Mouse (Mus musculus): ENCODE data around the gene Hoxb9. TPM values are rescaled to one million over a fixed set of nuclear protein-coding genes. Genes with fewer than 3 reads are reported as not detected.

Hoxb9 gene
- polyA plus RNA-seq, 1 experiment from 2014 or later = not detected

GRCm38 (mm10) chr11:96268031-96268745 is 3.1 kb upstream of the Hoxb9 start:
- ATAC-seq (ENCODE audit: insufficient number of reproducible peaks, insufficient read depth, low FRiP score, low read depth) = no peak
- H3K36me3 ChIP-seq (ENCODE audit: control insufficient read depth, insufficient read depth, low read length) = no peaks in the 10 kb centered on the region
- no peak overlapping the region for H3K27ac ChIP-seq (replicated peaks in 1 of 2; ENCODE audit: control insufficient read depth in 1 of 2, insufficient read depth in 1 of 2, low read depth in 2 of 2, low read length in 2 of 2)
- H3K9ac ChIP-seq (ENCODE audit: low read length) = no peak overlapping the region
- H3K27me3 ChIP-seq (ENCODE audit: control insufficient read depth, insufficient read depth, low read length) = peaks cover 99% of the 10 kb centered on the region
- no peak overlapping the region for H3K4me3 ChIP-seq (ENCODE audit: control insufficient read depth in 1 of 2, insufficient read depth in 1 of 2, low read depth in 1 of 2, low read length in 2 of 2)
- H3K9me3 ChIP-seq (ENCODE audit: control insufficient read depth, low read length) = no peaks in the 10 kb centered on the region
- peaks cover 0 to 11% of the 10 kb centered on the region in 2 experiments; a peak in 2 of 4 replicates for H3K4me1 ChIP-seq (ENCODE audit: control insufficient read depth in 2 of 2, insufficient read depth in 2 of 2, low read length in 2 of 2)
- no peak overlapping the region for H3K4me2 ChIP-seq (ENCODE audit: low read length)
- 7% methylated on average over 1 of the region's 1 CpGs for WGBS

- Histone ChIP-seq H3K9me3 (ENCODE audit: control insufficient read depth, low read length) (no peaks in the 10 kb centered on the region), H3K4me1 (ENCODE audit: control insufficient read depth in 2 of 2, insufficient read depth in 2 of 2, low read length in 2 of 2) (peaks cover 0 to 11% of the 10 kb centered on the region in 2 experiments; a peak in 2 of 4 replicates), H3K36me3 (ENCODE audit: control insufficient read depth, insufficient read depth, low read length) (no peaks in the 10 kb centered on the region), H3K4me3 (ENCODE audit: control insufficient read depth in 1 of 2, insufficient read depth in 1 of 2, low read depth in 1 of 2, low read length in 2 of 2) (no peak overlapping the region), H3K4me2 (ENCODE audit: low read length) (no peak overlapping the region), H3K27ac (replicated peaks in 1 of 2; ENCODE audit: control insufficient read depth in 1 of 2, insufficient read depth in 1 of 2, low read depth in 2 of 2, low read length in 2 of 2) (no peak overlapping the region), H3K9ac (ENCODE audit: low read length) (no peak overlapping the region), H3K27me3 (ENCODE audit: control insufficient read depth, insufficient read depth, low read length) (peaks cover 99% of the 10 kb centered on the region)
- under 1% methylated on average over 19 of the region's 19 CpGs for WGBS
- ATAC-seq (ENCODE audit: insufficient number of reproducible peaks, insufficient read depth, low FRiP score, low read depth) = no peak
Observed at GRCm38 (mm10) chr11:96269869-96270268, 1.4 kb upstream of the Hoxb9 start.

GRCm38 (mm10) chr11:96271541-96272011 is 319 bp downstream of the Hoxb9 start:
- under 1% methylated on average over 52 of the region's 52 CpGs for WGBS
- H3K9ac ChIP-seq (ENCODE audit: low read length) = no peak overlapping the region
- no peak for ATAC-seq (ENCODE audit: insufficient number of reproducible peaks, insufficient read depth, low FRiP score, low read depth)
- no peaks in the 10 kb centered on the region for H3K9me3 ChIP-seq (ENCODE audit: control insufficient read depth, low read length)
- peaks cover 100% of the 10 kb centered on the region for H3K27me3 ChIP-seq (ENCODE audit: control insufficient read depth, insufficient read depth, low read length)
- no peak overlapping the region for H3K27ac ChIP-seq (replicated peaks in 1 of 2; ENCODE audit: control insufficient read depth in 1 of 2, insufficient read depth in 1 of 2, low read depth in 2 of 2, low read length in 2 of 2)
- H3K36me3 ChIP-seq (ENCODE audit: control insufficient read depth, insufficient read depth, low read length) = no peaks in the 10 kb centered on the region
- H3K4me3 ChIP-seq (ENCODE audit: control insufficient read depth in 1 of 2, insufficient read depth in 1 of 2, low read depth in 1 of 2, low read length in 2 of 2) = peak overlapping the region in 1 of 2 experiments; percentile 29; a peak in 2 of 4 replicates
- peak overlapping the region; percentile 48 for H3K4me2 ChIP-seq (ENCODE audit: low read length)
- H3K4me1 ChIP-seq (ENCODE audit: control insufficient read depth in 2 of 2, insufficient read depth in 2 of 2, low read length in 2 of 2) = peaks cover 0 to 11% of the 10 kb centered on the region in 2 experiments; a peak in 2 of 4 replicates

GRCm38 (mm10) chr11:96272024-96272921 is 1.0 kb downstream of the Hoxb9 start:
- WGBS = under 1% methylated on average over 57 of the region's 58 CpGs
- ATAC-seq (ENCODE audit: insufficient number of reproducible peaks, insufficient read depth, low FRiP score, low read depth) = no peak
- peaks cover 0 to 11% of the 10 kb centered on the region in 2 experiments; a peak in 2 of 4 replicates for H3K4me1 ChIP-seq (ENCODE audit: control insufficient read depth in 2 of 2, insufficient read depth in 2 of 2, low read length in 2 of 2)
- peak overlapping the region in 1 of 2 experiments; percentile 29; a peak in 2 of 4 replicates for H3K4me3 ChIP-seq (ENCODE audit: control insufficient read depth in 1 of 2, insufficient read depth in 1 of 2, low read depth in 1 of 2, low read length in 2 of 2)
- H3K27me3 ChIP-seq (ENCODE audit: control insufficient read depth, insufficient read depth, low read length) = peaks cover 100% of the 10 kb centered on the region
- H3K36me3 ChIP-seq (ENCODE audit: control insufficient read depth, insufficient read depth, low read length) = no peaks in the 10 kb centered on the region
- H3K9ac ChIP-seq (ENCODE audit: low read length) = no peak overlapping the region
- no peak overlapping the region for H3K27ac ChIP-seq (replicated peaks in 1 of 2; ENCODE audit: control insufficient read depth in 1 of 2, insufficient read depth in 1 of 2, low read depth in 2 of 2, low read length in 2 of 2)
- H3K4me2 ChIP-seq (ENCODE audit: low read length) = peak overlapping the region; percentile 48
- no peaks in the 10 kb centered on the region for H3K9me3 ChIP-seq (ENCODE audit: control insufficient read depth, low read length)

GRCm38 (mm10) chr11:96274428-96274827 is 3.2 kb downstream of the Hoxb9 start:
- WGBS = 4% methylated on average over 10 of the region's 10 CpGs
- H3K27me3 ChIP-seq (ENCODE audit: control insufficient read depth, insufficient read depth, low read length) = peaks cover 100% of the 10 kb centered on the region
- H3K27ac ChIP-seq (replicated peaks in 1 of 2; ENCODE audit: control insufficient read depth in 1 of 2, insufficient read depth in 1 of 2, low read depth in 2 of 2, low read length in 2 of 2) = no peak overlapping the region
- no peak for ATAC-seq (ENCODE audit: insufficient number of reproducible peaks, insufficient read depth, low FRiP score, low read depth)
- H3K4me2 ChIP-seq (ENCODE audit: low read length) = no peak overlapping the region
- peaks cover 0 to 11% of the 10 kb centered on the region in 2 experiments; a peak in 2 of 4 replicates for H3K4me1 ChIP-seq (ENCODE audit: control insufficient read depth in 2 of 2, insufficient read depth in 2 of 2, low read length in 2 of 2)
- H3K9me3 ChIP-seq (ENCODE audit: control insufficient read depth, low read length) = no peaks in the 10 kb centered on the region
- H3K36me3 ChIP-seq (ENCODE audit: control insufficient read depth, insufficient read depth, low read length) = no peaks in the 10 kb centered on the region
- no peak overlapping the region for H3K4me3 ChIP-seq (ENCODE audit: control insufficient read depth in 1 of 2, insufficient read depth in 1 of 2, low read depth in 1 of 2, low read length in 2 of 2)
- no peak overlapping the region for H3K9ac ChIP-seq (ENCODE audit: low read length)

- no peak overlapping the region for H3K4me3 ChIP-seq (ENCODE audit: control insufficient read depth in 1 of 2, insufficient read depth in 1 of 2, low read depth in 1 of 2, low read length in 2 of 2)
- no peak overlapping the region for H3K9ac ChIP-seq (ENCODE audit: low read length)
- H3K27ac ChIP-seq (replicated peaks in 1 of 2; ENCODE audit: control insufficient read depth in 1 of 2, insufficient read depth in 1 of 2, low read depth in 2 of 2, low read length in 2 of 2) = no peak overlapping the region
- no peaks in the 10 kb centered on the region for H3K9me3 ChIP-seq (ENCODE audit: control insufficient read depth, low read length)
- no peak for ATAC-seq (ENCODE audit: insufficient number of reproducible peaks, insufficient read depth, low FRiP score, low read depth)
- no peaks in the 10 kb centered on the region for H3K36me3 ChIP-seq (ENCODE audit: control insufficient read depth, insufficient read depth, low read length)
- H3K4me1 ChIP-seq (ENCODE audit: control insufficient read depth in 2 of 2, insufficient read depth in 2 of 2, low read length in 2 of 2) = peaks cover 0 to 11% of the 10 kb centered on the region in 2 experiments; a peak in 2 of 4 replicates
- peaks cover 100% of the 10 kb centered on the region for H3K27me3 ChIP-seq (ENCODE audit: control insufficient read depth, insufficient read depth, low read length)
- WGBS = 13% methylated on average over 4 of the region's 4 CpGs
- H3K4me2 ChIP-seq (ENCODE audit: low read length) = no peak overlapping the region
Observed at GRCm38 (mm10) chr11:96275896-96276295, 4.6 kb downstream of the Hoxb9 start.

All from heart, embryonic 14.5 days (tissue).